Mouse (Mus musculus) midbrain, embryonic 12.5 days (tissue): ENCODE results near the gene Nectin2. TPM values are rescaled to one million over a fixed set of nuclear protein-coding genes. Genes with fewer than 3 reads are reported as not detected.

Experiments used
- ATAC-seq: fragments of 200-750 bp; cut with Nextera tagmentation; 2 replicates; pipeline ENCODE4 v1.8.0; 2017; ENCODE audit warnings: low read depth, moderate TSS enrichment, moderate library complexity; ENCODE audit not compliant: low FRiP score
- H3K27ac ChIP-seq: fragments of 300-500 bp; sonication (generic); replicated peaks from 2 replicates; pipeline ENCODE4 v1.5.1; 2016; ENCODE audit warnings: mild to moderate bottlenecking
- H3K27me3 ChIP-seq: fragments of 300-500 bp; sonication (generic); 2 replicates; pipeline ENCODE4 v1.6.1; 2016; ENCODE audit warnings: mild to moderate bottlenecking
- H3K36me3 ChIP-seq: fragments of 300-500 bp; sonication (generic); 2 replicates; pipeline ENCODE4 v1.6.1; 2016
- H3K4me1 ChIP-seq: fragments of 300-500 bp; sonication (generic); 2 replicates; pipeline ENCODE4 v1.6.1; 2016
- H3K4me2 ChIP-seq: fragments of 300-500 bp; sonication (generic); replicated peaks from 2 replicates; pipeline ENCODE4 v1.6.1; 2016; ENCODE audit warnings: mild to moderate bottlenecking, moderate library complexity
- H3K4me3 ChIP-seq: fragments of 300-500 bp; sonication (generic); 2 replicates; pipeline ENCODE4 v1.5.1; 2016; ENCODE audit warnings: mild to moderate bottlenecking
- H3K9ac ChIP-seq: fragments of 300-500 bp; sonication (generic); replicated peaks from 2 replicates; pipeline ENCODE4 v1.6.1; 2016; ENCODE audit warnings: mild to moderate bottlenecking, moderate library complexity
- H3K9me3 ChIP-seq: fragments of 300-500 bp; sonication (generic); 2 replicates; pipeline ENCODE4 v1.6.1; 2016; ENCODE audit warnings: mild to moderate bottlenecking
- WGBS: fragments of 180-500 bp; shearing (Covaris S2); methylation state at CpG from one replicate; pipeline ENCODE4 v1.1.7; 2016; 5-methylcytosine and 5-hydroxymethylcytosine counted together
- polyA plus RNA-seq: library from polyadenylated mRNA; unstranded; fragments of >200 nt; fragmentation: Nextera tagmentation; extraction: Ambion mirVana; gene quantifications from 2 replicates; pipeline ENCODE4 v1.2.1, GENCODE M21; 2016

Nectin2 gene
- polyA plus RNA-seq, 1 experiment from 2014 or later, result 53.3 TPM

DNA sequence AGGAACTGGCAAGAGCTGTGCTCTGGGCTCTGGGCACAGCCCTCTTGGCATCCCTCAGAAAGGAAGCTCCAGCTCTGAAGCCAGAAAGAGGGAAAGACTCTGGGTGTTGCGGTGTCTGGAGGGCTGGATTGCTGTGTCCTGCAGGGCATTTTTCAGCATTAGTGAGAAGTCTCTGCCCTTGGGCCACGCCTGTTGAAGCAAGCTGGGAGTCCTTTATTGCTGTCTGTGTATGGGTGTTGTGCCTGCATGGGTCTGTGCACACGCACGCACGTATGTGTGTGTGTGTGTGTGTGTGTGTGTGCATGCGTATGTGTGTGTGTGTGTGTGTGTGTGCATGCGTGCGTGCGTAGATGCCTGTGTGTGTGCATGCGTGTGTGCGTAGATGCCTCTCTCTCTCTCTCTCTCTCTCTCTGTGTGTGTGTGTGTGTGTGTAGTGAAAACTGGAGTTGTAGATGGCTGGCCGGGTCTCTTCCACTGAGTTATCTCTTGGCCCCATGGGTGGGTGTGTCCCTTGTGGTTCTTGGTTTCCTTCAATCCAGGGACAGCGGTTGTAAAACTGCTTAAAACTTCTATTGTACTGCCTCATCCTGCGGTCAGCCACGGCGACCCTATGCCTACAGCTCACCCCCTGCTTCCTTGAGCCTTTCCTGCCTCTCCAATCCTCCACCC is 13.8 kb downstream of the Nectin2 start:
- Histone ChIP-seq H3K27me3 (no peaks in the 10 kb centered on the region), H3K27ac (no peak overlapping the region), H3K4me3 (no peak overlapping the region), H3K9me3 (no peaks in the 10 kb centered on the region), H3K9ac (no peak overlapping the region), H3K4me2 (no peak overlapping the region), H3K36me3 (peaks cover 61% of the 10 kb centered on the region), H3K4me1 (peaks cover 1% of the 10 kb centered on the region)
- no peak for ATAC-seq
- 92% methylated on average over 15 of the region's 16 CpGs for WGBS

DNA sequence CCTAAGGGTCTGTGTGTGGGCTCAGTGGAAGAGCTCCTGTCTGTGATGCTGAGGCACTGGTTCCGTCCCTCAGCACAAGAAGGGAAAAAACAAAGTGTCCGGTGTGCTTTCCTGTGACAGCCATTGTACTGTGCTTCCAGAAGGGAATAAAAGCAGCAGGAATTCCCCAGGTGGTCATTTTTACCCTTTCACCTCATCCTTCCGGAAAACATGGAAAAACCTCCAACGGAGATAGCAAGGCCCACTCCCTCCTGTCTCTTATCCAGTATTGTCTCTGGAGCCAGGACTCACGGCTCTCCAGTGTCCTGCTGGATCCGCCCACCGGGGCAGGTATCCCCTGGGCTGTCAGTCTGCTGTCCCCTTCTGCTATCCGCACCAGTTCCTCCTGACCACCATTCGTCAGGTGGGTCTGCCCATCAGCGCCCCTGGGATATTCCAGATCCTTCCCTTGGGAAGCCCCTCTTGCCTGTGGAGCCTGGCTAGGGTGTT is 16.1 kb downstream of the Nectin2 start:
- peaks cover 78% of the 10 kb centered on the region for H3K36me3 ChIP-seq
- no peaks in the 10 kb centered on the region for H3K9me3 ChIP-seq
- WGBS, result 91% methylated on average over 10 of the region's 10 CpGs
- no peak overlapping the region for H3K9ac ChIP-seq
- H3K4me1 ChIP-seq, result no peaks in the 10 kb centered on the region
- no peak for ATAC-seq
- no peaks in the 10 kb centered on the region for H3K27me3 ChIP-seq
- H3K4me2 ChIP-seq, result no peak overlapping the region
- no peak overlapping the region for H3K27ac ChIP-seq
- H3K4me3 ChIP-seq, result no peak overlapping the region

DNA sequence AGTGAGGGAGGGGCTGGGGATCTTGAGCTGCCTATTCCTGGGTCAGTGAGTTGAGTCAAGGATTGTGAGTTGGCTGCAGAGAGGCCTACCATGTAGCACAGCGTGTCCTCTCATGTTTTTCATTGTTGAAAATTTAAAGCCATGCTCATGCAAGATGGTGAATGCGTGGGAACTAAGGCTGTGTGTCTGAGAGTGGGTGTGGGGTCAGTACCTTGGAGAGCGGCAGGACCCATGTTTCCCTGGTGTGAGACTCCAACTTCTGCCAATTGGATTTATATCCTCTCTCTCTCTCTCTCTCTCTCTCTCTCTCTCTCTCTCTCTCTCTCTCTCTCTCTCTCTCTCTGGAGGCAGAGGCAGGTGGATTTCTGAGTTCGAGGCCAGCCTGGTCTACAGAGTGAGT is 23.7 kb downstream of the Nectin2 start:
- no peak overlapping the region for H3K4me3 ChIP-seq
- H3K36me3 ChIP-seq, result peaks cover 85% of the 10 kb centered on the region
- no peak for ATAC-seq
- no peaks in the 10 kb centered on the region for H3K4me1 ChIP-seq
- H3K4me2 ChIP-seq, result no peak overlapping the region
- 92% methylated on average over 4 of the region's 4 CpGs for WGBS
- no peaks in the 10 kb centered on the region for H3K27me3 ChIP-seq
- no peak overlapping the region for H3K9ac ChIP-seq
- no peak overlapping the region for H3K27ac ChIP-seq
- H3K9me3 ChIP-seq, result peaks cover under 1% of the 10 kb centered on the region

DNA sequence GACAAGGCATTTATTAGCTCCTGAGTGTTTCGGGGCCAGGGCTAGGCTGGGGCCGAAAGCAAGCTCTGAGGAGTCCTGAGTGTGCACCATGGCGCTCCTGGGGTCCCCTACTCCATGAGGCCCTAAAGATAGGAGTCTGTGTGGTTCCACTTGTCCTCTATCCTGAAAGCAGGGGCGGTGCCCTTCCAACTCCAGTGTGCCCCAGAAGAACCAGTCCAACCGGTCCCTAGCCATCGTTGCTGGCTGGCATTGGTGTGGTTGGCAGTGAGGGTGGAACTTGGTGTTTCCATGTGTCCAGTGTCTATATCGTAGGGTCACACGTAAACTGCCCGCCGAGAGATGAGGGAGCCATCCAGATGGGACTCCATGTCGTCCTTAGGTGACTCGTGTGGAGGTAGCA is 26.1 kb downstream of the Nectin2 start:
- H3K4me1 ChIP-seq, result no peaks in the 10 kb centered on the region
- no peak overlapping the region for H3K9ac ChIP-seq
- peaks cover 74% of the 10 kb centered on the region for H3K36me3 ChIP-seq
- no peak overlapping the region for H3K4me3 ChIP-seq
- H3K27me3 ChIP-seq, result no peaks in the 10 kb centered on the region
- peaks cover 13% of the 10 kb centered on the region for H3K9me3 ChIP-seq
- no peak overlapping the region for H3K4me2 ChIP-seq
- H3K27ac ChIP-seq, result no peak overlapping the region
- no peak for ATAC-seq
- 95% methylated on average over 12 of the region's 12 CpGs for WGBS

DNA sequence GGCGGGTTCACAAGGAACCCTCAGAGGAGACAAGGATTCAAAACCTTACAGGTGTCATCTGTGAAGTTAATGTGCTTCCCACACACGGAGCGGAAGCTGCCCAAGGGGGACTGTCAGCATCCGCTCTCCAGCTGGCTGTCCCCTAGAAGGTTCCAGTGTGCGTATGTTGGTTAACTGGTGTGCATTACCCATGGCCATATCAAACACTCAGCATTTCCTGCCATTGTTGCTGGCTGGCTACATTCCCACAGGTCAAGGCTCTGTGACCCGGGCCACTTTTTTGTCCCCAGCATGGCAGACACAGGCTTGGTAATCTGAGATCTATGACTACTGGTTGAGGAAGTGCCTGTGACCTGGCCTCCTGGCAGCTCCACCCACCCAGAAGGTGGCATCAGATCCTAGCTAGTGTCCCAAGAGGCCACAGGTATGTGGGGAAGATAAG is 27.5 kb downstream of the Nectin2 start:
- no peaks in the 10 kb centered on the region for H3K27me3 ChIP-seq
- ATAC-seq, result no peak
- no peak overlapping the region for H3K4me2 ChIP-seq
- peaks cover 60% of the 10 kb centered on the region for H3K36me3 ChIP-seq
- no peak overlapping the region for H3K4me3 ChIP-seq
- H3K9me3 ChIP-seq, result peaks cover 13% of the 10 kb centered on the region
- H3K27ac ChIP-seq, result no peak overlapping the region
- H3K4me1 ChIP-seq, result no peaks in the 10 kb centered on the region
- no peak overlapping the region for H3K9ac ChIP-seq
- WGBS, result 96% methylated on average over 6 of the region's 6 CpGs

DNA sequence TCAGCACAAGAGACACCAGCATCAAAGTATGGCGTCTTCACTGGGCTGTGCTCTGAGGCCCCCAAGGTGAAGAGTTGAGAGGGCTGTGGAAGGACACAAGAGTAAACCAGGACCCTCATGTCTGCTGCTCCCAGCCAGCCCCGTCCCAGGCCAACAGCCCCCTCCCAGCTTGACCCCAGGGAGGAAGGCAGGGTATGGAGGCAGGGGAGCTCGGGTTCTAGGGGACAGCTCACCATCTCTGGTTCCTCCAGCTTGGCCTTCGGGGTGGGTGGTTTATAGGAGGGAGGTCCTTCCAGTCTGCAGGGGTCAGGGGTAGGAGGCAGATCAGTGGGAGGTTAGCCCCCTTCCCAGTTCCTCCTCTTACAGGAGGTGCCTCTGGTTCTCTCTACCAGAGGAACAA is 31.1 kb downstream of the Nectin2 start:
- 91% methylated on average over 4 of the region's 4 CpGs for WGBS
- H3K27ac ChIP-seq, result no peak overlapping the region
- H3K4me3 ChIP-seq, result no peak overlapping the region
- peaks cover 35% of the 10 kb centered on the region for H3K36me3 ChIP-seq
- no peak for ATAC-seq
- peaks cover 13% of the 10 kb centered on the region for H3K9me3 ChIP-seq
- H3K4me1 ChIP-seq, result peaks cover 14% of the 10 kb centered on the region
- no peaks in the 10 kb centered on the region for H3K27me3 ChIP-seq
- no peak overlapping the region for H3K9ac ChIP-seq
- no peak overlapping the region for H3K4me2 ChIP-seq

DNA sequence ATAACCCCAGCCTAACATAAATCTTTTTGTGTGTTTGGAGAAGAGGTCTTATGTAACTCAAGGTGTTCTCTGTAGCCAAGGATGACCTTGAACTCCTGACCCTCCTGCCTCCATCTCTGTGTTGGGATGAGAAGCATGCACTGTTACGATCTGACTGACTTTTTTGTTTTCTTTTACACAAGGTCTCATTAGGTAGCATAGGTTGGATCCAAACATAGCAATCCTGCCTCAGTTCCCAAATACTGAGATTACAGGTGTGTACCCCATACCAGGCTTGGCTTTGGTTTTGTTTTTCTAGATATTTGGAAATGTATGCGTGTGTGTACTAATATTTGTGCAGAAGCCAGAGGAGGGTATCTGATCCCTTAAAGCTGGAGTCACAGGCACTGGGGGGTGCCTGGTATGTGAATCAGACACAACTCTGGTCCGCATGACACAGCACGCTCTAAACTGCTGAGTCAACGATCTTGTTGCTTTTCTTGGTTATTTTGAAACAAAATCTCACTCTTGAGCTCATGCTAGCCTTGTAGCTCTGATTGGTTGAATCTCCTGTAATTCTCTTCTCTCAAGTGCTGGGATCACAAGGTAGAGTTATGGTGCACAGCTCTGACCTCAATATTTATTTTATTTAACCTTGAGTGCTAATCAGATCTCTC is 31.9 kb downstream of the Nectin2 start:
- peaks cover 32% of the 10 kb centered on the region for H3K36me3 ChIP-seq

DNA sequence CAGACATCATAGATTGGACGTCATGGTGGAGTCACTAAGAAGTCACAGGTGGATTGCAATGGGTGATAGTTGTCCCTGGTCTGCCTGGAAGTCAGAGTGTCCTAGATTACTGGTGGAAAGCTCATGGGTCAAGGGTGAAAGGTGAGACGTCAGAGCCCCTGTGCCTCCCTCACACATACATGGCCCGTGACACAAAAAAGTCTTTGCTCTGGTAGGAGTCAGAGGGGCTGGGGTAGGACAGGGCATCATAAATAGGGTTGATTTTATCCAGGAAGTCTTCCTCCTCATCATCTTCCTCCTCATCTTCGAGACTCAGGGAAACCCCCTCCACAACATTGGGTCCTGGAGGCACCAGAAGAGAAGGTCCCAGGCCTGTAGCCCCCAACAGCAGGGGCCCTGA is 32.9 kb downstream of the Nectin2 start:
- Histone ChIP-seq H3K27ac (no peak overlapping the region), H3K9ac (no peak overlapping the region), H3K4me1 (peaks cover 25% of the 10 kb centered on the region), H3K27me3 (no peaks in the 10 kb centered on the region), H3K36me3 (peaks cover 31% of the 10 kb centered on the region), H3K9me3 (peaks cover 13% of the 10 kb centered on the region), H3K4me3 (no peak overlapping the region), H3K4me2 (no peak overlapping the region)
- no peak for ATAC-seq
- WGBS, result 90% methylated on average over 4 of the region's 4 CpGs

More for the DNA sequence above, 31.9 kb downstream of the Nectin2 start:
- Histone ChIP-seq H3K4me1 (peaks cover 22% of the 10 kb centered on the region), H3K4me3 (no peak overlapping the region), H3K9me3 (peaks cover 13% of the 10 kb centered on the region), H3K4me2 (no peak overlapping the region), H3K27ac (no peak overlapping the region), H3K9ac (no peak overlapping the region), H3K27me3 (no peaks in the 10 kb centered on the region)
- no peak for ATAC-seq
- WGBS, result 92% methylated on average over 5 of the region's 5 CpGs

DNA sequence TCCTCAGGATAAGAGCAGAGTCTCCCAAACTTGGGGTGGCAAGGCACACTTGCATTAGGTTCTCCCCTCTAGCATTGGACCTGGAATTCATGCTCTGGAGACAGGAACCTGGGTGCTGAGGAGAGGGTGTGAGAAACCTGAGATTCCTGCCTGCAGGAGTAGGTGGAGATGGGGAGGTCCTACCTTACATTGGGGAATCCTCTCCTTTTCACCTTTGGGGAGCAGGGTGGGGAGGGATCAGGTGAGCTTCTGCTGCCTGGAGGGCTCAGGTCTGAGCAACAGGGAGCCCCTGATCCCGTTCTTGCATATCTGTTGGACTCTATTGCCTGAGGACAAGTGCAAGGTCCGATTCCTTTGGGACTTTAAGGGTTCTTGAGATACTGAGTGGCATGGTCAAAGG is 33.5 kb downstream of the Nectin2 start:
- peak overlapping the region; percentile 43; the same call in 1 of the 2 replicates for H3K9ac ChIP-seq
- H3K27me3 ChIP-seq, result no peaks in the 10 kb centered on the region
- peaks cover 13% of the 10 kb centered on the region for H3K9me3 ChIP-seq
- peaks cover 37% of the 10 kb centered on the region for H3K36me3 ChIP-seq
- peaks cover 25% of the 10 kb centered on the region for H3K4me1 ChIP-seq
- 82% methylated on average over 2 of the region's 2 CpGs for WGBS
- peak overlapping the region; percentile 80 for H3K27ac ChIP-seq
- H3K4me3 ChIP-seq, result 0 out of 2 replicates have a peak overlapping the region, but pooled peaks have one; percentile 30
- no peak for ATAC-seq
- H3K4me2 ChIP-seq, result peak overlapping the region; percentile 48

DNA sequence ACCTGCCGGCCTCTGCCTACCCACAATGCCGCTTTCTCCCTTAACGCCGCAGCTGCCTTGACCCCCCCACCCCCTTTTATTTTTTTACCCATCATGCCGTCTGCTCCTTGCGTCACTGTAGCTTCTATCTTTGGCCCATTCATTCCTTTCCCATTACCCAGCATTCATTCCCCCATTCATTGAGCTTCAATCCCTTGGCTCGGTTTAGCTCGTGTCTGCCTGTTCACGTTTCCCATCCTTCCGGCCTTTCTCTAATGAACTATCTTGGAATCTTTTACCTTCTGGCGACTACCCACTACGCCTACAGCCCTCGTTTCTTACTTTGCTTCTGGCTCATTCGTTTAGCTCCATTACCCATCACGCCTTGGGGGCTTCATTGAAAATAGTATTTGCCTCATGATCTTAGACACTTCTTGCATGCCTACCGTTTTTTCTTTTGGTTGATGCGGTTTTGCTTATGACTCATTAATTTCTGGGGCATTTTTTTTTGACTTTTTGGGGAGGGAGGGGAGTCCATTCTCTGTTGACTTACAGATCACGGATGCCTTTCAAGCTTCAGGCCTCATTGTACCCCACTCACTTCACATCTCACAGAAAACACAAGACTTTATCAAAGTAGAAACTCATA is 34.1 kb downstream of the Nectin2 start:
- H3K27ac ChIP-seq, result peak overlapping the region; percentile 80
- H3K4me3 ChIP-seq, result peak overlapping the region; percentile 30
- H3K9ac ChIP-seq, result peak overlapping the region; percentile 43
- H3K4me1 ChIP-seq, result peaks cover 25% of the 10 kb centered on the region
- H3K36me3 ChIP-seq, result peaks cover 39% of the 10 kb centered on the region
- no peaks in the 10 kb centered on the region for H3K27me3 ChIP-seq
- WGBS, result 7% methylated on average over 18 of the region's 18 CpGs
- ATAC-seq, result no peak
- peak overlapping the region; percentile 48 for H3K4me2 ChIP-seq
- H3K9me3 ChIP-seq, result peaks cover 9% of the 10 kb centered on the region

DNA sequence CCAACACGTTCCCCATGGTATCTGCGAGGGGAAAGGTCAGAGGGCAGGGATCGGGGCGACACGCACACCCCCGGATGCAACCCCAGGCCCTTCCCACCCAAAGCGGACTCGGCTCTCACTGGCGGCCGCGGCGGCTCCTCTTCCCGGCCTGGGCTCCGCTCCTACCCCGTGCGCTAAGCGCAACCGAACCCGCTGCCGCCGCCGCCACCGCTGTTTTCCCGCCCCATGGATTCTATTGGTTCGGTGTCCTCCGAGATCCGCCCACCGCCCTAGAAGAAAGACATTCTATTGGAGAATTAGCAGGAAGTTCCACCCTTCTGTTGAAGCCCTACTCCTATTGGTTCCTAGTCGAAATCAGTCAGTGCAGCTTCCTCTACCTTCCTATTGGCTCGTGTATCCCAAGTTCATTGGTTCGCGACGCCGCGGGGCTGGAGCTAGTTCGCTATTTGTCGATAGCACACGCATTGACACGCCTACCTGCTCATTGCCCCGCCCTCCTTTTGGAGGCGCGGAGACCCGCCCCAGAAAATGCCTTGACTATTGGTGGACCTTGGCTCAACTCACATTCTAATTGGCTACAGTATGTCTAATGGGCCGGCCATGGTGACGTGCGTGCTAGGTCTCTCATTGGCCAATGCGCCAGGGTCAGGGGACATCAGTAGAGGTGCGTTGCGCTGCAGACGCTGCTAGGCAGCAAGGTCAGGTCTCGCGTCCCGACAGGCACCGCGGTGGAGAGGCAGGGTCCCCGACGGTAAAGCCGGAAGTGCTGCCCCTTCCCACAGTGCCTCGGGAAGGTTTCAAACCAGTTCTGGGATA is 34.8 kb downstream of the Nectin2 start, which contains the start of gene Tomm40:
Gene Tomm40, minus strand, starts transcription at position 200 of the 816 bp plus-strand sequence.
- Histone ChIP-seq H3K27me3 (no peaks in the 10 kb centered on the region), H3K4me3 (peak within 1 kb of the TSS; percentile 99), H3K9me3 (peaks cover 1% of the 10 kb centered on the region; the same call in 1 of the 2 replicates), H3K36me3 (peaks cover 40% of the 10 kb centered on the region), H3K9ac (peak within 1 kb of the TSS; percentile 95), H3K4me1 (peaks cover 25% of the 10 kb centered on the region), H3K27ac (peak within 1 kb of the TSS; percentile 80), H3K4me2 (peak within 1 kb of the TSS; percentile 99)
- ATAC-seq, result peak; percentile 99
- under 1% methylated on average over 59 of the region's 59 CpGs for WGBS
